Mouse (Mus musculus) forebrain, embryonic 11.5 days (tissue): ENCODE measurements at regions not wholly inside any gene's neighbourhood (a gene's known extent, or its start where the extent isn't known, plus 50 kb on each side); places are given as distances from the start of the nearest gene placed in this dataset.
"Not testable (repeated sequence)": the region's sequence is repeated elsewhere in the genome, so short reads cannot be mapped to it uniquely, and the experiment has no call there.

Experiments
- ATAC-seq: fragments of 200-750 bp; cut with Nextera tagmentation; replicated peaks from 2 replicates; pipeline ENCODE4 v1.8.0; 2017; ENCODE audit warnings: moderate TSS enrichment; ENCODE audit not compliant: low FRiP score
- DNase-seq: peaks from one replicate; pipeline ENCODE4 v3.0.0-alpha.2; 2017; ENCODE audit warnings: low spot score
- H3K27ac ChIP-seq: fragments of 300-500 bp; sonication (generic); 2 replicates; pipeline ENCODE4 v1.5.1; 2014; ENCODE audit warnings: low read depth, low read length
- H3K27me3 ChIP-seq: fragments of 300-500 bp; sonication (generic); 2 replicates; pipeline ENCODE4 v1.6.1; 2014; ENCODE audit warnings: mild to moderate bottlenecking, low read length, mixed read lengths; ENCODE audit not compliant: control insufficient read depth, insufficient read depth
- H3K36me3 ChIP-seq: fragments of 300-500 bp; sonication (generic); 2 replicates; pipeline ENCODE4 v1.6.1; 2014; ENCODE audit warnings: mild to moderate bottlenecking, low read length, moderate library complexity, mixed read lengths; ENCODE audit not compliant: control insufficient read depth, insufficient read depth
- H3K4me1 ChIP-seq: fragments of 300-500 bp; sonication (generic); replicated peaks from 2 replicates; pipeline ENCODE4 v1.6.1; 2014; ENCODE audit warnings: low read length, mixed read lengths; ENCODE audit not compliant: control insufficient read depth, insufficient read depth
- H3K4me2 ChIP-seq: fragments of 300-500 bp; sonication (generic); 2 replicates; pipeline ENCODE4 v1.6.1; 2014; ENCODE audit warnings: low read depth, mild to moderate bottlenecking, low read length, moderate library complexity, mixed read lengths; ENCODE audit not compliant: severe bottlenecking
- H3K4me3 ChIP-seq: fragments of 300-500 bp; sonication (generic); 2 replicates; pipeline ENCODE4 v1.5.1; 2014; ENCODE audit warnings: low read depth, low read length
- H3K9ac ChIP-seq: fragments of 300-500 bp; sonication (generic); 2 replicates; pipeline ENCODE4 v1.6.1; 2014; ENCODE audit warnings: low read length
- H3K9me3 ChIP-seq: fragments of 300-500 bp; sonication (generic); 2 replicates; pipeline ENCODE4 v1.6.1; 2016; ENCODE audit warnings: low read length, mixed read lengths; ENCODE audit not compliant: control insufficient read depth
- WGBS: fragments of 180-500 bp; shearing (Covaris S2); extraction: QIAGEN DNeasy Blood & Tissue Kit; methylation state at CpG from one replicate; pipeline ENCODE4 v1.1.7; 2014; 5-methylcytosine and 5-hydroxymethylcytosine counted together

- not testable (repeated sequence) for H3K4me2 ChIP-seq, H3K9me3 ChIP-seq, H3K4me1 ChIP-seq, H3K27ac ChIP-seq, DNase-seq, H3K36me3 ChIP-seq, H3K4me3 ChIP-seq, H3K9ac ChIP-seq, H3K27me3 ChIP-seq, ATAC-seq
- 87% methylated on average over 2 of the region's 2 CpGs for WGBS
Observed at GRCm38 (mm10) chr7:77200903-77201302, 971.2 kb downstream of the Agbl1 start.

GRCm38 (mm10) chr7:77205604-77206003 lies 975.9 kb downstream of the Agbl1 start:
- ATAC-seq = no peak
- DNase-seq = no peak
- H3K27ac ChIP-seq = no peak overlapping the region

GRCm38 (mm10) chr7:77249391-77249790 lies 1019.7 kb downstream of the Agbl1 start:
- ATAC-seq = no peak
- WGBS = 78% methylated on average over 1 of the region's 1 CpGs
- no peak overlapping the region for H3K9ac ChIP-seq

More at GRCm38 (mm10) chr7:77205604-77206003, 975.9 kb downstream of the Agbl1 start:
- Histone ChIP-seq H3K4me1 (no peaks in the 10 kb centered on the region), H3K27me3 (no peaks in the 10 kb centered on the region), H3K9ac (no peak overlapping the region), H3K36me3 (no peaks in the 10 kb centered on the region), H3K9me3 (no peaks in the 10 kb centered on the region), H3K4me3 (no peak overlapping the region), H3K4me2 (no peak overlapping the region)
- 84% methylated on average over 3 of the region's 3 CpGs for WGBS

GRCm38 (mm10) chr7:77287657-77288056 lies 1058.0 kb downstream of the Agbl1 start:
- no peaks in the 10 kb centered on the region for H3K9me3 ChIP-seq
- WGBS = 65% methylated on average over 4 of the region's 4 CpGs
- H3K4me3 ChIP-seq = no peak overlapping the region
- no peaks in the 10 kb centered on the region for H3K4me1 ChIP-seq
- H3K36me3 ChIP-seq = no peaks in the 10 kb centered on the region
- ATAC-seq = no peak
- H3K27ac ChIP-seq = no peak overlapping the region
- no peaks in the 10 kb centered on the region; the same call in 1 of the 2 replicates for H3K27me3 ChIP-seq
- H3K9ac ChIP-seq = no peak overlapping the region
- no peak for DNase-seq
- no peak overlapping the region for H3K4me2 ChIP-seq

More at GRCm38 (mm10) chr7:77249391-77249790, 1019.7 kb downstream of the Agbl1 start:
- Histone ChIP-seq H3K4me3 (no peak overlapping the region), H3K4me2 (no peak overlapping the region), H3K27me3 (no peaks in the 10 kb centered on the region), H3K9me3 (no peaks in the 10 kb centered on the region), H3K4me1 (no peaks in the 10 kb centered on the region), H3K27ac (no peak overlapping the region), H3K36me3 (no peaks in the 10 kb centered on the region)
- no peak for DNase-seq

- Histone ChIP-seq H3K4me1 (peaks cover 2% of the 10 kb centered on the region; the same call in 1 of the 2 replicates), H3K9me3 (no peaks in the 10 kb centered on the region), H3K4me2 (no peak overlapping the region), H3K9ac (no peak overlapping the region), H3K36me3 (no peaks in the 10 kb centered on the region), H3K4me3 (no peak overlapping the region), H3K27ac (no peak overlapping the region), H3K27me3 (peaks cover 3% of the 10 kb centered on the region; the same call in 1 of the 2 replicates)
- ATAC-seq (peak; percentile 88), DNase-seq (peak; percentile 59)
- 10% methylated on average over 5 of the region's 5 CpGs for WGBS
Observed at GRCm38 (mm10) chr7:77294984-77295642, 1065.4 kb downstream of the Agbl1 start.

- no peak overlapping the region for H3K4me2 ChIP-seq
- H3K4me1 ChIP-seq = no peaks in the 10 kb centered on the region
- no peak overlapping the region for H3K9ac ChIP-seq
- no peak overlapping the region for H3K27ac ChIP-seq
- H3K4me3 ChIP-seq = no peak overlapping the region
- H3K27me3 ChIP-seq = peaks cover 3% of the 10 kb centered on the region; the same call in 1 of the 2 replicates
- no peaks in the 10 kb centered on the region for H3K9me3 ChIP-seq
- ATAC-seq (no peak), DNase-seq (no peak)
- H3K36me3 ChIP-seq = no peaks in the 10 kb centered on the region
- WGBS = 39% methylated on average over 3 of the region's 3 CpGs
Observed at GRCm38 (mm10) chr7:77303227-77303626, 1073.5 kb downstream of the Agbl1 start.

- WGBS = 3% methylated on average over 10 of the region's 11 CpGs
- Histone ChIP-seq H3K27me3 (peaks cover 1% of the 10 kb centered on the region; the same call in 1 of the 2 replicates), H3K27ac (no peak overlapping the region), H3K4me2 (no peak overlapping the region), H3K4me1 (no peaks in the 10 kb centered on the region), H3K36me3 (no peaks in the 10 kb centered on the region), H3K9me3 (no peaks in the 10 kb centered on the region), H3K9ac (no peak overlapping the region), H3K4me3 (no peak overlapping the region)
- ATAC-seq (peak; percentile 53; the same call in 1 of the 2 replicates), DNase-seq (peak; percentile 47)
Observed at GRCm38 (mm10) chr7:77303935-77304334, 1074.2 kb downstream of the Agbl1 start.

- Histone ChIP-seq H3K4me1 (no peaks in the 10 kb centered on the region), H3K36me3 (no peaks in the 10 kb centered on the region), H3K27ac (no peak overlapping the region), H3K9ac (no peak overlapping the region), H3K4me2 (no peak overlapping the region), H3K4me3 (no peak overlapping the region), H3K27me3 (no peaks in the 10 kb centered on the region; the same call in 1 of the 2 replicates), H3K9me3 (no peaks in the 10 kb centered on the region)
- ATAC-seq = no peak
- WGBS = 76% methylated on average over 3 of the region's 3 CpGs
- no peak for DNase-seq
Observed at GRCm38 (mm10) chr7:77305471-77305870, 1075.8 kb downstream of the Agbl1 start.

GRCm38 (mm10) chr7:77311661-77312060 lies 1082.0 kb downstream of the Agbl1 start:
- no peak for ATAC-seq
- H3K27me3 ChIP-seq = no peaks in the 10 kb centered on the region
- no peaks in the 10 kb centered on the region for H3K36me3 ChIP-seq
- no peaks in the 10 kb centered on the region for H3K4me1 ChIP-seq
- no peak overlapping the region for H3K4me3 ChIP-seq
- H3K4me2 ChIP-seq = no peak overlapping the region
- DNase-seq = no peak
- no peak overlapping the region for H3K27ac ChIP-seq
- no peak overlapping the region for H3K9ac ChIP-seq
- H3K9me3 ChIP-seq = no peaks in the 10 kb centered on the region
- WGBS = 85% methylated on average over 2 of the region's 2 CpGs
